Mouse (Mus musculus): ENCODE data around the gene Ildr1. TPM values are rescaled to one million over a fixed set of nuclear protein-coding genes. Genes with fewer than 3 reads are reported as not detected.

Ildr1 gene
- polyA plus RNA-seq, 2 experiments, result 0.03 to 0.08 TPM

DNA sequence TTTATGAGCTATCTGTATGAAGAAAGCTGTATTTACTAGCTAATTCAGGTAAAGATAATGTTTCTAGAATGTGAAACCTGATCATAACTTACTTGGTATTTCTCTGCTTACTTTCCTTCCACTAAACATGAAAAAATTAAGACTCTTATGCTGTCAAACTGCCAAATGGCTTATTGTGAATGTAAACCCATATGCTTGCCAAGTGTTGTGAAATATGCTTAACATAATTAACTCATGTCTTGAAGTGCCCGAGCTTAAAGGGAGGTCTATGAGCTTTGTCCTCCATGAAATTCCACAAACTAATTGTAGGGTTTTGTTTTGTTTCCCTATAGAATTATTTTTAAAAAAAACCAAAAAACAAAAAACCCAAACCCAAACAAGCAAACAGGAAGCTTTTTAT is 40.0 kb downstream of the Ildr1 start:
- Histone ChIP-seq H3K4me2 (ENCODE audit: low read depth) (no peak overlapping the region), H3K36me3 (replicated peaks; ENCODE audit: control insufficient read depth, insufficient read depth, low read depth) (no peaks in the 10 kb centered on the region), H3K4me3 (ENCODE audit: insufficient read depth in 1 of 2, low read depth in 2 of 2, low read length in 2 of 2) (no peak overlapping the region), H3K9me3 (ENCODE audit: control insufficient read depth, low read length) (no peaks in the 10 kb centered on the region), H3K27me3 (ENCODE audit: control insufficient read depth, insufficient read depth, low read length) (no peaks in the 10 kb centered on the region), H3K9ac (replicated peaks) (no peak overlapping the region), H3K4me1 (replicated peaks; ENCODE audit: control insufficient read depth in 2 of 2, insufficient read depth in 2 of 2, low read length in 1 of 2) (no peaks in the 10 kb centered on the region), H3K27ac (no peak overlapping the region)
- ATAC-seq (ENCODE audit: insufficient read depth), result no peak
- DNase-seq (ENCODE audit: low read depth in 3 of 3, low spot score in 3 of 3), result no peak
- WGBS (ENCODE audit: insufficient replicate concordance), result 52% methylated on average over 1 of the region's 1 CpGs
- TF ChIP-seq EP300 (IDR thresholded peaks at IDR 0.05; ENCODE audit: low read depth), result no peak
- TF ChIP-seq CTCF (IDR thresholded peaks at IDR 0.05; ENCODE audit: low read depth), result no peak

DNA sequence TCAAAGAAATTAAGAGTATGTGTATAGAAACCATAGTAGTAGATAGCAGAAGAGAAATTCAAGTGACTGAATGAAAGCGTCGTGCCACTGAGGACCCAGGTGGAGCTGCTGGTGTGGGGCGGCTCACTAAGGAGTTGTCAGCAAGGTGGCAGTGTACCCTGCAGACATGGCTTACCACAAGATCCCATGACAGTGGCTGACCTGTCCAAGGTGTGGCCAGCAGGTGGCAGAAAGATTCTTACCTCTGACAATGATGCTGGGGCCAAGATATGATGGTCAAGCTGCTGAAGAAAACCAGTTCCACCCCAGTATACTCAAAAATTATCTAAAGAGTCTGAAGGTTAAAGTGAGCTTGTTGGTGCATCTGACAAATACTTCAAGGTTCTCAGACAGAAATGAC is 41.6 kb downstream of the Ildr1 start:
- 61% methylated on average over 3 of the region's 3 CpGs for WGBS (ENCODE audit: insufficient replicate concordance)
- no peak for DNase-seq (ENCODE audit: low read depth in 3 of 3, low spot score in 3 of 3)
- no peaks in the 10 kb centered on the region for H3K36me3 ChIP-seq (replicated peaks; ENCODE audit: control insufficient read depth, insufficient read depth, low read depth)
- TF ChIP-seq EP300 (IDR thresholded peaks at IDR 0.05; ENCODE audit: low read depth), result no peak
- TF ChIP-seq CTCF (IDR thresholded peaks at IDR 0.05; ENCODE audit: low read depth), result peak; percentile 38; the same call in 1 of the 2 replicates
- H3K4me1 ChIP-seq (replicated peaks; ENCODE audit: control insufficient read depth in 2 of 2, insufficient read depth in 2 of 2, low read length in 1 of 2), result no peaks in the 10 kb centered on the region
- H3K27me3 ChIP-seq (ENCODE audit: control insufficient read depth, insufficient read depth, low read length), result no peaks in the 10 kb centered on the region
- no peak overlapping the region for H3K9ac ChIP-seq (replicated peaks)
- H3K27ac ChIP-seq, result no peak overlapping the region
- no peak for ATAC-seq (ENCODE audit: insufficient read depth)
- H3K4me3 ChIP-seq (ENCODE audit: insufficient read depth in 1 of 2, low read depth in 2 of 2, low read length in 2 of 2), result no peak overlapping the region
- H3K4me2 ChIP-seq (ENCODE audit: low read depth), result no peak overlapping the region
- H3K9me3 ChIP-seq (ENCODE audit: control insufficient read depth, low read length), result no peaks in the 10 kb centered on the region

DNA sequence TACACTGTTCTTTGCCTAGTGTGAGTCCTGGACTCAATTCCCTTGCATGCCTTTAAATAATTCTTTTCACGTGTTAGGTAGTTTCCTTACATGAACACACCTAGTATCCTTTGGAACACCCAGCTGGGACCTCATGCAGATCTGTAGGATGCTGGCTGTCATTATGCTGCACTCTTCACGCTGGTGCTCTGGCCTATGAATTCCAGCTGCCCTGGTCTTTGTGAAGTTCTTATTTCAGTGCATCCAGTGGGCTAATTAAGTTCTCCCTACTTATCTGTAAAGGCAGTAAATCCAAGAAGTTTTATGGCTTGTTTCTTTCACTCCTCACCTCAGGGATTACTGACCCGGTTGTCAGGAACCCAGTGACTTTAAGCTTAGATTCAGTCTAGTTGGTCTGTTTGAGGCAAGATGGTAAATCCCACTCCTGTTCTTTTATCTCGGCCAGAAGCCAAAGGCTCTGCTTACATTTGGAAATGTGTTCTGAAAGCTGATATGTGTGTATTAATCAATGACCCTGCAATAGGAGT is 45.7 kb downstream of the Ildr1 start:
- H3K4me2 ChIP-seq (ENCODE audit: low read depth), result no peak overlapping the region
- no peak for DNase-seq (ENCODE audit: low read depth in 3 of 3, low spot score in 3 of 3)
- 35% methylated on average over 4 of the region's 4 CpGs for WGBS (ENCODE audit: insufficient replicate concordance)
- TF ChIP-seq EP300 (IDR thresholded peaks at IDR 0.05; ENCODE audit: low read depth) (no peak), CTCF (IDR thresholded peaks at IDR 0.05; ENCODE audit: low read depth) (no peak)
- no peak overlapping the region for H3K4me3 ChIP-seq (ENCODE audit: insufficient read depth in 1 of 2, low read depth in 2 of 2, low read length in 2 of 2)
- no peak overlapping the region for H3K27ac ChIP-seq
- H3K36me3 ChIP-seq (replicated peaks; ENCODE audit: control insufficient read depth, insufficient read depth, low read depth), result no peaks in the 10 kb centered on the region
- H3K9me3 ChIP-seq (ENCODE audit: control insufficient read depth, low read length), result no peaks in the 10 kb centered on the region
- H3K27me3 ChIP-seq (ENCODE audit: control insufficient read depth, insufficient read depth, low read length), result no peaks in the 10 kb centered on the region
- ATAC-seq (ENCODE audit: insufficient read depth), result no peak
- H3K9ac ChIP-seq (replicated peaks), result no peak overlapping the region
- no peaks in the 10 kb centered on the region for H3K4me1 ChIP-seq (replicated peaks; ENCODE audit: control insufficient read depth in 2 of 2, insufficient read depth in 2 of 2, low read length in 1 of 2)

DNA sequence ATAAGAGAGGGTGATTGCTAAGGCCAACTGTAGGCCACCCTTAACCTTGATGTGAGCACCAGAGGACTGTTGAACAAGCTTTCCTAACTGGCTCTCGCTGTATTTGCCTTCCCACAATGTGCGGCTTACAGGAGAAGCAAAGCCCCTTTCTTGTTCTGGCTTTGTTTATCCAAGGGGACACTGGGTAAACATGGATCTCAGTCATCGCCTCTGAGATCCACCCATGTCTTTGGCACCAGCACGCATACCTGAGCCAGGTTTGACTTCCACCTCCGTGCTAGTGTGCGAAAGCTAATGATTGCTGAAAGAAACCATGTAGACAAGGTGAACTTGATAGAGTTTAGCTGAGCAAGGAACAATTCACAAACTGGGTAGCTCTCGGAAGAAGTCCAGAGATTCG is 49.8 kb downstream of the Ildr1 start:
- no peaks in the 10 kb centered on the region for H3K27me3 ChIP-seq (ENCODE audit: control insufficient read depth, insufficient read depth, low read length)
- ATAC-seq (ENCODE audit: insufficient read depth) (no peak), DNase-seq (ENCODE audit: low read depth in 3 of 3, low spot score in 3 of 3) (no peak)
- no peak overlapping the region for H3K27ac ChIP-seq
- no peak overlapping the region for H3K4me2 ChIP-seq (ENCODE audit: low read depth)
- H3K9me3 ChIP-seq (ENCODE audit: control insufficient read depth, low read length), result no peaks in the 10 kb centered on the region
- no peak overlapping the region for H3K4me3 ChIP-seq (ENCODE audit: insufficient read depth in 1 of 2, low read depth in 2 of 2, low read length in 2 of 2)
- H3K9ac ChIP-seq (replicated peaks), result no peak overlapping the region
- H3K36me3 ChIP-seq (replicated peaks; ENCODE audit: control insufficient read depth, insufficient read depth, low read depth), result no peaks in the 10 kb centered on the region
- H3K4me1 ChIP-seq (replicated peaks; ENCODE audit: control insufficient read depth in 2 of 2, insufficient read depth in 2 of 2, low read length in 1 of 2), result no peaks in the 10 kb centered on the region
- 64% methylated on average over 8 of the region's 8 CpGs for WGBS (ENCODE audit: insufficient replicate concordance)
- TF ChIP-seq CTCF (IDR thresholded peaks at IDR 0.05; ENCODE audit: low read depth) (no peak), EP300 (IDR thresholded peaks at IDR 0.05; ENCODE audit: low read depth) (no peak)

DNA sequence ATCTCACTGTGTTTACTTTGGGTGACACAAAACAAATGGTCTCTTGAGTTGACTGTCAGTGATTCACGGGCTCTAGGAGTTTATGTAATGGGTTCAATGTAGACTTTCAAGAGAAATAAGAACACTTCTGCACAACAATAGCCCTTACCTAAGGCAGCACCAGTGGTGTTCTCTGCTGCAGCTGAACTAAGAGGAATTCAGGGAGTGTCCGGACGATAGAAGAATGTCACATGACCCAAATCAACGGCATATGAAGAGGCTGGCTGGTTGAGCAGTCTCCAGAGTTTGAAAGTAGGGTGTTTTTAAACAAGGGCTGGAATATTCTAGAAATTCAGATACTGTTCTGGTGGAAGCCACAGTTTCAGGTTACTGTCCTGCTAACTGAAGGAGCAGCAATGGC is 53.3 kb downstream of the Ildr1 start:
- DNase-seq (ENCODE audit: low read depth in 3 of 3, low spot score in 3 of 3) (no peak), ATAC-seq (ENCODE audit: insufficient read depth) (no peak)
- Histone ChIP-seq H3K36me3 (replicated peaks; ENCODE audit: control insufficient read depth, insufficient read depth, low read depth) (no peaks in the 10 kb centered on the region; the same call in 1 of the 2 replicates), H3K27me3 (ENCODE audit: control insufficient read depth, insufficient read depth, low read length) (no peaks in the 10 kb centered on the region), H3K9ac (replicated peaks) (no peak overlapping the region), H3K4me3 (ENCODE audit: insufficient read depth in 1 of 2, low read depth in 2 of 2, low read length in 2 of 2) (no peak overlapping the region), H3K4me2 (ENCODE audit: low read depth) (no peak overlapping the region), H3K4me1 (replicated peaks; ENCODE audit: control insufficient read depth in 2 of 2, insufficient read depth in 2 of 2, low read length in 1 of 2) (no peaks in the 10 kb centered on the region), H3K9me3 (ENCODE audit: control insufficient read depth, low read length) (no peaks in the 10 kb centered on the region), H3K27ac (no peak overlapping the region)
- TF ChIP-seq CTCF (IDR thresholded peaks at IDR 0.05; ENCODE audit: low read depth), result no peak
- TF ChIP-seq EP300 (IDR thresholded peaks at IDR 0.05; ENCODE audit: low read depth), result no peak
- 69% methylated on average over 4 of the region's 4 CpGs for WGBS (ENCODE audit: insufficient replicate concordance)

All from liver, embryonic 14.5 days (tissue).